Mouse (Mus musculus) cerebellum, adult 18-20 months (tissue): ENCODE measurements around the gene Ccdc148.

ENCODE experiments used
- DNase-seq, 2 experiments: peaks; one replicate each; pipeline ENCODE4 v3.0.0; 2021

Ccdc148 gene

GRCm38 (mm10) chr2:58906814-58907516 is 253.5 kb downstream of the Ccdc148 start:
- no peak for DNase-seq

GRCm38 (mm10) chr2:58905057-58905456 is 255.4 kb downstream of the Ccdc148 start:
- DNase-seq, result no peak

GRCm38 (mm10) chr2:58879876-58880275 is 280.6 kb downstream of the Ccdc148 start:
- DNase-seq, result no peak

GRCm38 (mm10) chr2:58859134-58859533 is 301.3 kb downstream of the Ccdc148 start, which contains the start of gene Gm11099:
TSS of gene Gm11099 (plus strand) at chr2:58859434.
- no peak for DNase-seq

- DNase-seq, result no peak
These were observed 316.0 kb downstream of the Ccdc148 start for GRCm38 (mm10) chr2:58844499-58844898.

- DNase-seq, result no peak
These were observed 318.0 kb downstream of the Ccdc148 start for GRCm38 (mm10) chr2:58842443-58842842.

- no peak for DNase-seq
These were observed 319.5 kb downstream of the Ccdc148 start for GRCm38 (mm10) chr2:58841021-58841420.

- no peak for DNase-seq
These were observed 328.1 kb downstream of the Ccdc148 start for GRCm38 (mm10) chr2:58832253-58832980.

- peak in 1 of 2 experiments; percentile 6 for DNase-seq
These were observed 330.3 kb downstream of the Ccdc148 start for GRCm38 (mm10) chr2:58829981-58830742.

GRCm38 (mm10) chr2:58828910-58829600 is 331.4 kb downstream of the Ccdc148 start:
- DNase-seq, result no peak

GRCm38 (mm10) chr2:58812941-58813340 is 347.5 kb downstream of the Ccdc148 start:
- no peak for DNase-seq

GRCm38 (mm10) chr2:58799623-58800022 is 360.9 kb downstream of the Ccdc148 start:
- peak; percentile 24 to 47 for DNase-seq

- DNase-seq, result no peak
These were observed 361.4 kb downstream of the Ccdc148 start for GRCm38 (mm10) chr2:58799126-58799525.

- no peak for DNase-seq
These were observed 363.0 kb downstream of the Ccdc148 start for GRCm38 (mm10) chr2:58797506-58797905.

- no peak for DNase-seq
These were observed 365.1 kb downstream of the Ccdc148 start for GRCm38 (mm10) chr2:58795432-58795831.

GRCm38 (mm10) chr2:58794489-58794888 is 366.0 kb downstream of the Ccdc148 start:
- no peak for DNase-seq

- DNase-seq, result no peak
These were observed 370.1 kb downstream of the Ccdc148 start for GRCm38 (mm10) chr2:58790361-58790760.

- no peak for DNase-seq
These were observed 370.5 kb downstream of the Ccdc148 start for GRCm38 (mm10) chr2:58789934-58790333.

- no peak for DNase-seq
These were observed 373.1 kb downstream of the Ccdc148 start for GRCm38 (mm10) chr2:58787360-58787759.

- no peak for DNase-seq
These were observed 373.8 kb downstream of the Ccdc148 start for GRCm38 (mm10) chr2:58786681-58787080.

- no peak for DNase-seq
These were observed 374.3 kb downstream of the Ccdc148 start for GRCm38 (mm10) chr2:58786177-58786576.

- peak; percentile 80 to 88 for DNase-seq
These were observed 377.0 kb downstream of the Ccdc148 start for GRCm38 (mm10) chr2:58783526-58783925.

GRCm38 (mm10) chr2:58778986-58779495 is 381.4 kb downstream of the Ccdc148 start:
- no peak for DNase-seq
